Mouse (Mus musculus) left cerebral cortex, postnatal 10 days (tissue): Measurements from ENCODE around the gene Hsd17b11. TPM values are rescaled to one million over a fixed set of nuclear protein-coding genes. Genes with fewer than 3 reads are reported as not detected.
"Not testable (repeated sequence)": the region's sequence is repeated elsewhere in the genome, so short reads cannot be mapped to it uniquely, and the experiment has no call there.

Experiments
- DNase-seq, 2 experiments: peaks; one replicate each; pipeline ENCODE4 v3.0.0; 2021 to 2022; ENCODE audit warnings: low spot score in 2 of 2, mixed read lengths in 1 of 2; ENCODE audit errors: extremely low spot score in 1 of 2
- intact Hi-C: fragments of 180-260 bp; cut with DNase I; formaldehyde crosslinking; loops from one replicate; pipeline ENCODE4 v1.15.1; 2025
- total RNA-seq, 2 experiments: library from RNA; stranded (reverse); gene quantifications; 2 replicates each; pipeline ENCODE4 v1.2.3; 2021

Gene Hsd17b11
- total RNA-seq, 2 experiments from 2014 or later: 27.6 to 29.4 TPM

GRCm38 (mm10) chr5:104039154-104039932 is 17.6 kb upstream of the Hsd17b11 start:
- no peak for DNase-seq
- intact Hi-C loops: loop anchor here (2.0 kb wide), 1 partner anchor 39 kb away; no protein-coding TSS in a partner anchor

GRCm38 (mm10) chr5:104036686-104037085 is 15.0 kb upstream of the Hsd17b11 start:
- intact Hi-C loops: no loop called here
- DNase-seq: no peak

GRCm38 (mm10) chr5:104035824-104036223 is 14.1 kb upstream of the Hsd17b11 start:
- no peak for DNase-seq
- intact Hi-C loops: no loop called here

- intact Hi-C loops: no loop called here
- no peak for DNase-seq
Measured at GRCm38 (mm10) chr5:104035066-104035465, 13.3 kb upstream of the Hsd17b11 start.

- DNase-seq: no peak
Measured at GRCm38 (mm10) chr5:104032434-104033097, 10.8 kb upstream of the Hsd17b11 start.

GRCm38 (mm10) chr5:104025245-104025854 is 3.6 kb upstream of the Hsd17b11 start:
- DNase-seq: peak in 1 of 2 experiments; percentile 30

More at GRCm38 (mm10) chr5:104032434-104033097, 10.8 kb upstream of the Hsd17b11 start:
- intact Hi-C loops: no loop called here

GRCm38 (mm10) chr5:104024762-104025161 is 3.0 kb upstream of the Hsd17b11 start:
- intact Hi-C loops: no loop called here
- DNase-seq: no peak

More at GRCm38 (mm10) chr5:104025245-104025854, 3.6 kb upstream of the Hsd17b11 start:
- intact Hi-C loops: no loop called here

GRCm38 (mm10) chr5:104024193-104024592 is 2.5 kb upstream of the Hsd17b11 start:
- intact Hi-C loops: not testable (repeated sequence)

GRCm38 (mm10) chr5:104023289-104024020 is 1.7 kb upstream of the Hsd17b11 start:
- DNase-seq: no peak
- intact Hi-C loops: no loop called here

More at GRCm38 (mm10) chr5:104024193-104024592, 2.5 kb upstream of the Hsd17b11 start:
- not testable (repeated sequence) for DNase-seq

- DNase-seq: no peak
- intact Hi-C loops: no loop called here
Measured at GRCm38 (mm10) chr5:104022558-104022957, 839 bp upstream of the Hsd17b11 start.

- DNase-seq: no peak
- intact Hi-C loops: no loop called here
Measured at GRCm38 (mm10) chr5:104011419-104011818, 10.3 kb downstream of the Hsd17b11 start.

GRCm38 (mm10) chr5:104010261-104010660 is 11.5 kb downstream of the Hsd17b11 start:
- intact Hi-C loops: no loop called here
- no peak for DNase-seq

- intact Hi-C loops: no loop called here
- no peak for DNase-seq
Measured at GRCm38 (mm10) chr5:104009421-104009820, 12.3 kb downstream of the Hsd17b11 start.

- DNase-seq: no peak
- intact Hi-C loops: no loop called here
Measured at GRCm38 (mm10) chr5:104007801-104008200, 13.9 kb downstream of the Hsd17b11 start.

- intact Hi-C loops: no loop called here
- no peak for DNase-seq
Measured at GRCm38 (mm10) chr5:104006811-104007210, 14.9 kb downstream of the Hsd17b11 start.

GRCm38 (mm10) chr5:104003955-104004354 is 17.8 kb downstream of the Hsd17b11 start:
- no peak for DNase-seq
- intact Hi-C loops: no loop called here

GRCm38 (mm10) chr5:104003256-104003931 is 18.3 kb downstream of the Hsd17b11 start:
- no peak for DNase-seq
- intact Hi-C loops: no loop called here

- intact Hi-C loops: no loop called here
Measured at GRCm38 (mm10) chr5:104002549-104003255, 19.0 kb downstream of the Hsd17b11 start.

More at GRCm38 (mm10) chr5:104002549-104003255, 19.0 kb downstream of the Hsd17b11 start:
- DNase-seq: no peak
